13 mouse cellular contexts compared by ENCODE assay signal in genomic region chr3:107607221-107607620, GRCm38 (mm10).
DNase-seq lines count a peak whose midpoint lies in the region.
"Had no signal": no experiment of that assay in that cellular context is flagged by ENCODE, and none has a peak within 500 bp of the region (broad histone marks: within the 10 kb centered on the region; RNA-seq: fewer than 3 reads in every experiment).

No protein-coding gene starts in this region.

- peak; percentile 55 to 60 for DNase-seq in cerebellum, postnatal 10 days
- no peak for DNase-seq in cerebellum, adult 8-10 months
- DNase-seq: adrenal gland, adult 2 months; adrenal gland, adult 8-10 months; adrenal gland, postnatal 10 days; adrenal gland, postnatal 14 days; adrenal gland, postnatal 25 days; adrenal gland, postnatal 36 days; B cell, adult 2 months; cerebellum, adult 11 months; cerebellum, adult 11-12 months; cerebellum, adult 18-20 months; cerebellum, adult 2 months had no signal
